Mouse (Mus musculus) brain, adult 2 months (tissue): Measurements from ENCODE around the gene Gm4305.
"Not testable (repeated sequence)": the region's sequence is repeated elsewhere in the genome, so short reads cannot be mapped to it uniquely, and the experiment has no call there.

Experiments used
- DNase-seq: peaks from one replicate; pipeline ENCODE4 v3.0.0; 2011; ENCODE audit warnings: low read depth, low spot score

Gm4305 gene

DNA sequence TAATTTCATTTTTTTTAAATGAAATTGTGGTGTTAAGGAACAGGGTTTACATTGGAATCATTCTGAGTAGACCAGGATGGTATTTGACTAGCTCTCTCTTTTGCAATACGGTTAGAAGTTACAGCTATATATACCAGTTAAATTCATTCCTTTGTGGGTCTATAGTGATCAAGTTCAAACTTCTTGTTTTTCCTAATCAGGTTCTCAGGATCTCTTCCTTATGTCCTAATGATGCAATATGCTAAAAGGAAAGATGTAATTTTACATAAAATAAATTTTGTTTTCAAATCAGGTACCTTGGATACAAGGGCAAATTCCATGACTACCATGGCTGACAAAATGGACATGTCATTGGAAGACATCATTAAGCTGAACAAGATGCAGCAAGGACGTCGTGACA is at the start of gene Gm4305:
TSS of gene Gm4305 (plus strand) at position 301 of the 400 bp plus-strand sequence.
- not testable (repeated sequence) for DNase-seq

DNA sequence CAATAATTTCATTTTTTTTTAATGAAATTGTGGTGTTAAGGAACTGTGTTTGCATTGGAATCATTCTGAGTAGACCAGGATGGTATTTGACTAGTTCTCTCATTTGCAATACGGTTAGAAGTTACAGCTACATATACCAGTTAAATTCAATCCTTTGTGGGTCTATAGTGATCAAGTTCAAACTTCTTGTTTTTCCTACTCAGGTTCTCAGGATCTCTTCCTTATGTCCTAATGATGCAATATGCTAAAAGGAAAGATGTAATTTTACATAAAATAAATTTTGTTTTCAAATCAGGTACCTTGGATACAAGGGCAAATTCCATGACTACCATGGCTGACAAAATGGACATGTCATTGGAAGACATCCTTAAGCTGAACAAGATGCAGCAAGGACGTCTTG is 15.5 kb upstream of the Gm4305 start, which contains the start of gene Gm4301:
TSS of gene Gm4301 (plus strand) at position 301 of the 400 bp plus-strand sequence.
- not testable (repeated sequence) for DNase-seq

DNA sequence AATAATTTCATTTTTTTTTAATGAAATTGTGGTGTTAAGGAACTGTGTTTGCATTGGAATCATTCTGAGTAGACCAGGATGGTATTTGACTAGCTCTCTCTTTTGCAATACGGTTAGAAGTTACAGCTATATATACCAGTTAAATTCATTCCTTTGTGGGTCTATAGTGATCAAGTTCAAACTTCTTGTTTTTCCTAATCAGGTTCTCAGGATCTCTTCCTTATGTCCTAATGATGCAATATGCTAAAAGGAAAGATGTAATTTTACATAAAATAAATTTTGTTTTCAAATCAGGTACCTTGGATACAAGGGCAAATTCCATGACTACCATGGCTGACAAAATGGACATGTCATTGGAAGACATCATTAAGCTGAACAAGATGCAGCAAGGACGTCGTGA is 10.4 kb upstream of the Gm4305 start, which contains the start of gene Gm4302:
TSS of gene Gm4302 (plus strand) at position 301 of the 400 bp plus-strand sequence.
- not testable (repeated sequence) for DNase-seq

DNA sequence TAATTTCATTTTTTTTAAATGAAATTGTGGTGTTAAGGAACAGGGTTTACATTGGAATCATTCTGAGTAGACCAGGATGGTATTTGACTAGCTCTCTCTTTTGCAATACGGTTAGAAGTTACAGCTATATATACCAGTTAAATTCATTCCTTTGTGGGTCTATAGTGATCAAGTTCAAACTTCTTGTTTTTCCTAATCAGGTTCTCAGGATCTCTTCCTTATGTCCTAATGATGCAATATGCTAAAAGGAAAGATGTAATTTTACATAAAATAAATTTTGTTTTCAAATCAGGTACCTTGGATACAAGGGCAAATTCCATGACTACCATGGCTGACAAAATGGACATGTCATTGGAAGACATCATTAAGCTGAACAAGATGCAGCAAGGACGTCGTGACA is 5.2 kb upstream of the Gm4305 start, which contains the start of gene Gm4303:
TSS of gene Gm4303 (plus strand) at position 301 of the 400 bp plus-strand sequence.
- not testable (repeated sequence) for DNase-seq

DNA sequence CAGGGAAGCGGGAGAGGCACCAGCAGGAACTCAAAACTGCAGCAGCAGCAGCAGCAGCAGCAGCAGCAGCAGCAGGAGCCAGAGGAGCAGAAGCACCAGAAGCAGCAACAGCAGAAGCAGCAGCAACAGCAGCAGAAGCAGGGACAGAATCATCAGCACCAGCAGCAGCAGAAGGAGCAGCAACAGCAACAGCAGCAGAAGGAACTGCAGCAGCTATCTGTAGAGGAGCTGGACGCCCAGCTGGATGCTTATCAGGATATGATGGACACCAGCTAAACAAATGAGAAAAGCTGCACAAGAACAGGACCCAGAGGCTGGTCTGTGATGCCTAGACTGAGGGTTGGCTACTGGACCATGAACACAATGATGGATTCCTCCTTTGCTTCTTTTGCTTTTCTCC is 5.9 kb downstream of the Gm4305 start:
- not testable (repeated sequence) for DNase-seq

DNA sequence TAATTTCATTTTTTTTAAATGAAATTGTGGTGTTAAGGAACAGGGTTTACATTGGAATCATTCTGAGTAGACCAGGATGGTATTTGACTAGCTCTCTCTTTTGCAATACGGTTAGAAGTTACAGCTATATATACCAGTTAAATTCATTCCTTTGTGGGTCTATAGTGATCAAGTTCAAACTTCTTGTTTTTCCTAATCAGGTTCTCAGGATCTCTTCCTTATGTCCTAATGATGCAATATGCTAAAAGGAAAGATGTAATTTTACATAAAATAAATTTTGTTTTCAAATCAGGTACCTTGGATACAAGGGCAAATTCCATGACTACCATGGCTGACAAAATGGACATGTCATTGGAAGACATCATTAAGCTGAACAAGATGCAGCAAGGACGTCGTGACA is 10.1 kb downstream of the Gm4305 start, which contains the start of gene Gm4307:
TSS of gene Gm4307 (plus strand) at position 301 of the 400 bp plus-strand sequence.
- not testable (repeated sequence) for DNase-seq

DNA sequence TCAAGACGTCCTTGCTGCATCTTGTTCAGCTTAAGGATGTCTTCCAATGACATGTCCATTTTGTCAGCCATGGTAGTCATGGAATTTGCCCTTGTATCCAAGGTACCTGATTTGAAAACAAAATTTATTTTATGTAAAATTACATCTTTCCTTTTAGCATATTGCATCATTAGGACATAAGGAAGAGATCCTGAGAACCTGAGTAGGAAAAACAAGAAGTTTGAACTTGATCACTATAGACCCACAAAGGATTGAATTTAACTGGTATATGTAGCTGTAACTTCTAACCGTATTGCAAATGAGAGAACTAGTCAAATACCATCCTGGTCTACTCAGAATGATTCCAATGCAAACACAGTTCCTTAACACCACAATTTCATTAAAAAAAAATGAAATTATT is 31.6 kb downstream of the Gm4305 start, which contains the start of gene Gm4312:
TSS of gene Gm4312 (minus strand) at position 101 of the 400 bp plus-strand sequence.
- DNase-seq: not testable (repeated sequence)
